Mouse (Mus musculus) WW6 (cell line): ENCODE measurements at regions not wholly inside any gene's neighbourhood (a gene's known extent, or its start where the extent isn't known, plus 50 kb on each side); places are given as distances from the start of the nearest gene placed in this dataset.
A peak's percentile ranks its signal among the peaks of the same experiment; 100 is the strongest.

ENCODE experiments used
- DNase-seq: peaks from one replicate; pipeline ENCODE4 v3.0.0-alpha.2; 2013; ENCODE audit warnings: low read depth, low spot score

GRCm38 (mm10) chr8:112933815-112934214 lies 364.0 kb downstream of the Cntnap4 start:
- no peak for DNase-seq

GRCm38 (mm10) chr8:112935411-112935810 lies 365.6 kb downstream of the Cntnap4 start:
- DNase-seq: no peak

- no peak for DNase-seq
Measured at GRCm38 (mm10) chr8:112935897-112936719, 366.3 kb downstream of the Cntnap4 start.

- peak; percentile 46 for DNase-seq
Measured at GRCm38 (mm10) chr8:112972418-112972817, 402.6 kb downstream of the Cntnap4 start.

- no peak for DNase-seq
Measured at GRCm38 (mm10) chr8:112975734-112976133, 405.9 kb downstream of the Cntnap4 start.

GRCm38 (mm10) chr8:112976312-112976711 lies 406.5 kb downstream of the Cntnap4 start:
- DNase-seq: no peak

GRCm38 (mm10) chr8:112993781-112994180 lies 423.9 kb downstream of the Cntnap4 start:
- no peak for DNase-seq

- DNase-seq: no peak
Measured at GRCm38 (mm10) chr8:113007356-113007755, 437.5 kb downstream of the Cntnap4 start.

- no peak for DNase-seq
Measured at GRCm38 (mm10) chr8:113028880-113029279, 459.0 kb downstream of the Cntnap4 start.

GRCm38 (mm10) chr8:113051770-113052473 lies 482.1 kb downstream of the Cntnap4 start:
- DNase-seq: no peak

- no peak for DNase-seq
Measured at GRCm38 (mm10) chr8:113065246-113066169, 495.7 kb downstream of the Cntnap4 start.

- no peak for DNase-seq
Measured at GRCm38 (mm10) chr8:113066170-113066708, 496.4 kb downstream of the Cntnap4 start.

GRCm38 (mm10) chr8:113083976-113084375 lies 514.1 kb downstream of the Cntnap4 start:
- no peak for DNase-seq

- DNase-seq: no peak
Measured at GRCm38 (mm10) chr8:113087586-113087985, 517.7 kb downstream of the Cntnap4 start.

GRCm38 (mm10) chr8:113111665-113112064 lies 523.7 kb upstream of the Mon1b start:
- DNase-seq: peak; percentile 5

GRCm38 (mm10) chr8:113114165-113114700 lies 521.2 kb upstream of the Mon1b start:
- no peak for DNase-seq

- DNase-seq: no peak
Measured at GRCm38 (mm10) chr8:113117241-113117640, 518.1 kb upstream of the Mon1b start.

GRCm38 (mm10) chr8:113125586-113125985 lies 509.8 kb upstream of the Mon1b start:
- DNase-seq: no peak

GRCm38 (mm10) chr8:113137361-113137760 lies 498.0 kb upstream of the Mon1b start:
- DNase-seq: no peak

- DNase-seq: no peak
Measured at GRCm38 (mm10) chr8:113140021-113140420, 495.4 kb upstream of the Mon1b start.

- DNase-seq: no peak
Measured at GRCm38 (mm10) chr8:113141131-113141530, 494.3 kb upstream of the Mon1b start.
